Mouse (Mus musculus): Measurements from ENCODE around the gene Asic1. TPM values are rescaled to one million over a fixed set of nuclear protein-coding genes. Genes with fewer than 3 reads are reported as not detected.
A peak's percentile ranks its signal among the peaks of the same experiment; 100 is the strongest.

Gene Asic1
- polyA plus RNA-seq, 1 experiment from 2014 or later, result 1.2 TPM

DNA sequence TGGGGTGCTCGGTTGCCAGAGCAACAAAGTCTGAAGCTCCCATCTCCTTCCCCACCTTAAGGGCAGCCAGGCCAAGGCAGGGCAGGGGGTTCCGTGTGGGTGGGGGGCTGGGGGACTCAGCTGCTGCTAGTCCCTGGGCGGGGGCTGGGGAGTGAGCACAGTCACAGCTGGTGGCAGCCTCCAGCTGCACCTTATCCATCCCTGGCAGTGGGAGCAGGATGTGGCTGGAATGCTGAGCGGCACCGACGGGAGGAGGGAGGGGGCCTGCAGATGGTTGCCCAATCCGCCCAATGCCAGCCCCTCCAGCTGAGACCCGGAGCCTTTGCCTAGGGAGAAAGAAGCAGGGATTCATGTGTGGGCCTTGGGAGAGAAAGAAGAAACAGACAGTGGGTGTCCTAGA is 6.9 kb downstream of the Asic1 start:
- H3K9me3 ChIP-seq (ENCODE audit: control insufficient read depth, low read length), result no peaks in the 10 kb centered on the region
- no peak overlapping the region for H3K4me2 ChIP-seq (replicated peaks; ENCODE audit: low read depth)
- H3K36me3 ChIP-seq (ENCODE audit: control insufficient read depth, insufficient read depth, low read length), result no peaks in the 10 kb centered on the region
- no peak overlapping the region for H3K27ac ChIP-seq (replicated peaks)
- no peaks in the 10 kb centered on the region for H3K4me1 ChIP-seq (replicated peaks; ENCODE audit: control insufficient read depth, insufficient read depth)
- H3K27me3 ChIP-seq (ENCODE audit: control insufficient read depth, insufficient read depth, low read length), result no peaks in the 10 kb centered on the region
- TF ChIP-seq EP300 (optimal IDR thresholded peaks at IDR 0.05), result no peak
- no peak for TF ChIP-seq CTCF (IDR thresholded peaks at IDR 0.05; ENCODE audit: low read depth)
- 64% methylated on average over 8 of the region's 8 CpGs for WGBS
- no peak overlapping the region for H3K9ac ChIP-seq (ENCODE audit: low read length)
- DNase-seq (ENCODE audit: low spot score) (no peak), ATAC-seq (ENCODE audit: low FRiP score, low TSS enrichment) (0 out of 2 replicates have a peak, but pooled peaks have one; percentile 21)
- H3K4me3 ChIP-seq (ENCODE audit: low read depth, low read length), result no peak overlapping the region

- H3K27me3 ChIP-seq (ENCODE audit: control insufficient read depth, insufficient read depth, low read length), result no peaks in the 10 kb centered on the region
- no peak overlapping the region for H3K4me2 ChIP-seq (replicated peaks; ENCODE audit: low read depth)
- 14% methylated on average over 12 of the region's 13 CpGs for WGBS
- H3K27ac ChIP-seq (replicated peaks), result no peak overlapping the region
- DNase-seq (ENCODE audit: low spot score) (peak; percentile 45), ATAC-seq (ENCODE audit: low FRiP score, low TSS enrichment) (peak; percentile 43; the same call in 1 of the 2 replicates)
- H3K9ac ChIP-seq (ENCODE audit: low read length), result no peak overlapping the region
- TF ChIP-seq CTCF (IDR thresholded peaks at IDR 0.05; ENCODE audit: low read depth), result peak; percentile 63
- no peak for TF ChIP-seq EP300 (optimal IDR thresholded peaks at IDR 0.05)
- no peak overlapping the region for H3K4me3 ChIP-seq (ENCODE audit: low read depth, low read length)
- no peaks in the 10 kb centered on the region for H3K36me3 ChIP-seq (ENCODE audit: control insufficient read depth, insufficient read depth, low read length)
- no peaks in the 10 kb centered on the region for H3K9me3 ChIP-seq (ENCODE audit: control insufficient read depth, low read length)
- no peaks in the 10 kb centered on the region for H3K4me1 ChIP-seq (replicated peaks; ENCODE audit: control insufficient read depth, insufficient read depth)
Observed at GRCm38 (mm10) chr15:99678063-99678800, 8.1 kb downstream of the Asic1 start.

DNA sequence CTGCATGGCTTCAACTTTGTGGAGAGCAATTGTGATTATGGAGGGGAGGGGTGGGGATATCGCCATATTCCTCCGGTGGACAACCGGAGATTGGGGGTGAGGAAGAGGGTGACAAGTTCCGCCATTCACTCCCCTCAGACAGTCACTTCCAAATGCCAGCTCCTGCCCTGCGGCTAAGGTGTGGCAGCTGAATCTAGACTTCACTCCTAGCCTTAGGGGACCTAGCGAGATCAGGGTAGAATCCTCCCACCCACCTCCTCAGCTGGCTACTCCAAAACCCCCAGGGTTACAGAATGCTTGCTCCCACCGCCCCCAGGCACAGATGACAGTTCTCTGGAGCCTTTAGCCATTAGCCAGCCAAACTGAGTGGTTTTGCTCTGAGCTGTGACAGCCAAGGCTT is 8.8 kb downstream of the Asic1 start:
- WGBS, result 59% methylated on average over 7 of the region's 7 CpGs
- ATAC-seq (ENCODE audit: low FRiP score, low TSS enrichment) (no peak), DNase-seq (ENCODE audit: low spot score) (no peak)

DNA sequence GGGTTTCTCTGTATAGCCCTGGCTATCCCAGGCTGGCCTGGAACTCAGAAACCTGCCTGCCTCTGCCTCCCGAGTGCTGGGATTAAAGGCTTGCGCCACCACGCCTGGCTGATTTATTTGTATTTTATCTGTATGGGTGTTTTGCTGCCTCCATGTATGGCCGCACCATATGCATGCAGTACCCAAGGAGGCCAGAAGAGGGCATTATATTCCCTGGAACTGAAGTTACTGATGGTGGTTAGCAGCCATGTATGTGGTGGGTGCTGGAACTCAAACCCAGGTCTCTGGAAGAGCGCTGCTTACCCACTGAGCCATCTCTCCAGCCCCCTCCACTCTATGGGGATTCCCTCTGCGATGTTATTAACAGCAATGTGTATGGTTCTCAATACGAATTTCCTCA is 12.7 kb downstream of the Asic1 start:
- no peak for TF ChIP-seq EP300 (optimal IDR thresholded peaks at IDR 0.05)
- TF ChIP-seq CTCF (IDR thresholded peaks at IDR 0.05; ENCODE audit: low read depth), result peak; percentile 53
- Histone ChIP-seq H3K4me3 (ENCODE audit: low read depth, low read length) (no peak overlapping the region), H3K9ac (ENCODE audit: low read length) (no peak overlapping the region), H3K36me3 (ENCODE audit: control insufficient read depth, insufficient read depth, low read length) (no peaks in the 10 kb centered on the region), H3K27ac (replicated peaks) (no peak overlapping the region), H3K4me1 (replicated peaks; ENCODE audit: control insufficient read depth, insufficient read depth) (no peaks in the 10 kb centered on the region), H3K4me2 (replicated peaks; ENCODE audit: low read depth) (no peak overlapping the region), H3K9me3 (ENCODE audit: control insufficient read depth, low read length) (no peaks in the 10 kb centered on the region), H3K27me3 (ENCODE audit: control insufficient read depth, insufficient read depth, low read length) (no peaks in the 10 kb centered on the region)
- ATAC-seq (ENCODE audit: low FRiP score, low TSS enrichment), result no peak
- DNase-seq (ENCODE audit: low spot score), result no peak
- 91% methylated on average over 7 of the region's 7 CpGs for WGBS

More for the DNA sequence above, 8.8 kb downstream of the Asic1 start:
- no peaks in the 10 kb centered on the region for H3K36me3 ChIP-seq (ENCODE audit: control insufficient read depth, insufficient read depth, low read length)
- H3K4me1 ChIP-seq (replicated peaks; ENCODE audit: control insufficient read depth, insufficient read depth), result no peaks in the 10 kb centered on the region
- no peak overlapping the region for H3K27ac ChIP-seq (replicated peaks)
- no peak for TF ChIP-seq CTCF (IDR thresholded peaks at IDR 0.05; ENCODE audit: low read depth)
- no peak for TF ChIP-seq EP300 (optimal IDR thresholded peaks at IDR 0.05)
- H3K4me2 ChIP-seq (replicated peaks; ENCODE audit: low read depth), result no peak overlapping the region
- no peaks in the 10 kb centered on the region for H3K27me3 ChIP-seq (ENCODE audit: control insufficient read depth, insufficient read depth, low read length)
- no peaks in the 10 kb centered on the region for H3K9me3 ChIP-seq (ENCODE audit: control insufficient read depth, low read length)
- H3K4me3 ChIP-seq (ENCODE audit: low read depth, low read length), result no peak overlapping the region
- no peak overlapping the region for H3K9ac ChIP-seq (ENCODE audit: low read length)

DNA sequence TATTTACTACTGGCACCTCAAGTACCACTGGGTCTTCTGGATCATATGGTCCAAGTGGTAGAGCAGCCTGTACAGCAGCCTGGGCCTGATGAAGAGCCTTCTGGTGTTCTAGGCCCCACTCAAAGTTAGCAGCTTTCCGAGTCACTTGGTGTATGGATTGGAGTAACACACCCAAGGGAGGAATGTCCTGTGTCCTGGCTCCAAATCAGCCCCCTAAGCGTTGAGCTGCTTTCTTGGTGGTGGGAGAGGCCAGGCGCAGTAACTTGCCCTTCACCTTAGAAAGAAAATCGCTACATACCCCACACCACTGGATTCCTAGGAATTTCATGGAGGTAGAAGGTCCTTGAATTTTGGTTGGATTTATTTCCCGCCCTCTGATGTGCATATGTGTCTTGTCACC is 14.0 kb downstream of the Asic1 start:
- no peak overlapping the region for H3K4me2 ChIP-seq (replicated peaks; ENCODE audit: low read depth)

DNA sequence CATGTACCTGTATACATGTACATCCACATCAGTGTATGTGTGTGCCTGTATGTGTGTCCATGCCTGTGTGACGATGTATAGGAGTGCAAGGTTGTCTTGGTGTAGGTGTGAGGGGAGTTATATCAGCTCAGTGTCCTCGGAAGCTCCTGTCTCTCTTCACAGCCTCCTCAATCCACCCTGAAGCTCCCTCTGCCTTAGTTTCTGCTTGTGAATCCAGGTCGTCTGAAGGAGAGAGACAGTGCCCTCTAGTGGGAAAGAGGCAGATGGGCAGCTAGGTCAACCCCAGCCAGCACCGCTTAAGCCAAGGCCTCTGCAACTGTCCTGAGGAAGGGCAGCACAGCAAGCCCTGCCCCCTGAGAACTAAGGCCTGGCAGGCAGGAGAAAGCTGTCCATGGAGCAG is 18.5 kb downstream of the Asic1 start:
- peak; percentile 57 for DNase-seq (ENCODE audit: low spot score)
- TF ChIP-seq CTCF (IDR thresholded peaks at IDR 0.05; ENCODE audit: low read depth), result peak; percentile 96
- no peak for TF ChIP-seq EP300 (optimal IDR thresholded peaks at IDR 0.05)
- H3K27me3 ChIP-seq (ENCODE audit: control insufficient read depth, insufficient read depth, low read length), result no peaks in the 10 kb centered on the region
- WGBS, result 3% methylated on average over 4 of the region's 4 CpGs
- H3K36me3 ChIP-seq (ENCODE audit: control insufficient read depth, insufficient read depth, low read length), result no peaks in the 10 kb centered on the region
- H3K4me3 ChIP-seq (ENCODE audit: low read depth, low read length), result no peak overlapping the region
- no peaks in the 10 kb centered on the region for H3K4me1 ChIP-seq (replicated peaks; ENCODE audit: control insufficient read depth, insufficient read depth)
- H3K9me3 ChIP-seq (ENCODE audit: control insufficient read depth, low read length), result no peaks in the 10 kb centered on the region
- ATAC-seq (ENCODE audit: low FRiP score, low TSS enrichment), result peak; percentile 59; the same call in 1 of the 2 replicates
- H3K4me2 ChIP-seq (replicated peaks; ENCODE audit: low read depth), result no peak overlapping the region
- H3K27ac ChIP-seq (replicated peaks), result no peak overlapping the region
- H3K9ac ChIP-seq (ENCODE audit: low read length), result no peak overlapping the region

More for the DNA sequence above, 14.0 kb downstream of the Asic1 start:
- H3K9ac ChIP-seq (ENCODE audit: low read length), result no peak overlapping the region
- DNase-seq (ENCODE audit: low spot score) (no peak), ATAC-seq (ENCODE audit: low FRiP score, low TSS enrichment) (no peak)
- 86% methylated on average over 5 of the region's 5 CpGs for WGBS
- TF ChIP-seq EP300 (optimal IDR thresholded peaks at IDR 0.05) (no peak), CTCF (IDR thresholded peaks at IDR 0.05; ENCODE audit: low read depth) (no peak)
- H3K4me3 ChIP-seq (ENCODE audit: low read depth, low read length), result no peak overlapping the region
- no peaks in the 10 kb centered on the region for H3K9me3 ChIP-seq (ENCODE audit: control insufficient read depth, low read length)
- no peaks in the 10 kb centered on the region for H3K36me3 ChIP-seq (ENCODE audit: control insufficient read depth, insufficient read depth, low read length)
- no peak overlapping the region for H3K27ac ChIP-seq (replicated peaks)
- no peaks in the 10 kb centered on the region for H3K4me1 ChIP-seq (replicated peaks; ENCODE audit: control insufficient read depth, insufficient read depth)
- H3K27me3 ChIP-seq (ENCODE audit: control insufficient read depth, insufficient read depth, low read length), result no peaks in the 10 kb centered on the region
